Mouse (Mus musculus): ENCODE data around the gene Plek.

Gene Plek

DNA sequence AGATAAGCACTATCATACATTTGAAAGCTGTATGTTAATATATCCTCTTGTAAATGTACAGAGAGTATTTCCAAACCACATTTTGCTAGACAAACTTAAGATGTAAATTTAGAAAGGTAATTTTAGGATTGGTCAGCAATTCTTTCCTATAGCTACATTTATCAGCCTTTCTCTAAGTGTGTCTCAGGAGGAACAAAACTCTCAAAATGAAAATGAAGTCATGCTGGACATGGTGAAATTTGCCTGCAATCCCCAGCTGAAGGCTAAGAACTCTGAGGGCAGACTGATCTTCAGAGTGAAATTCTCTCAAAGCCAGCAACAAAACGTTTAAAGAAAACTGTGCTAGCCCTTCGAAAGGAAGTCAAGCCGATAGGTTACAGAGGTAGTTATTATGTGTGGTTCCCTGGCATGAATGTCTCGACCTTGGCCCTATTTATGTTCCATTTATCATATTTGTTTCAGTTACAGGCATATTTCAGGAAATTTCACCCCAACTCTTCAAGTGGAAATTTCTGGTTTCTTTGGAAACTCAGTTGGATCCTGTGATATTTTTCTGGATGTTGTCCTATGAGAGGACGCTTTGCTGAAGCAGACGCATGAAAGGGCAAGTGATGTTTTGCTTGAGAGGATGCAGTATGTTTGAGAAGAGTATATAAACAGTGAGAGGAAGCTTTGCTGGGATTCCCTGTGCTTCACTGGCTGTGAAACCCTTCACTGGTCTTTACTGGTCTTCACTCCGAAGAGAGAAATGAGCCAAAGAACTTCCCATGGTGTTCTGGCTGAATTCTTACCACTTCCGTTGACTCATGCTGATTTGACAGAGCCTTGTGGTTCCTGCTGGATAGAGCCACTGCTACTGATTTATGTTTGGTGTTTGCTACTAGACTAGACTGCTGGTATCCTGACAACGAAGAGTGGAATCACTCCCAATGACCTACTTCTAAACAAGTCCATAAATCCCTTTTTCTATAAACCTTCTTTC, 51.5 kb downstream of the Plek start:
- DNase-seq (ENCODE audit: low spot score), result no peak

DNA sequence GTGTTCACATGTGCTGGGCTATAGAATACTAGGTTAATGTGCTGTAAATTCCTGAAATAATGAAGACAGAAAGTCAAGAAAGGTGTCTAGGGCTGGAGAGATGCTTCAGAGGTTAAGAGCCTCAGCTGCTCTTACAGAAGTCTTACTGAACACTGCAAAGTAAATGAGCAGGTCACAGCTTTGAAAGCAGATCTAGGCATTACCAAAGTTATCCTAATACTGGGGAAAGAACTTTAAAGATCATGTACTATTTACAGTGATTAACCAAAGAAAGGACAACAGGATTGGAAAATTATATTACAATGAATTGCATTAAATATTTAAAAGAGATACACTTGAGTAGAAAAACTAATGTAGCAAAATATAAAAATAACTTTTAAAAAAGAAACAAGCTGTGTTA, 52.2 kb downstream of the Plek start:
- DNase-seq (ENCODE audit: low spot score), result no peak

DNA sequence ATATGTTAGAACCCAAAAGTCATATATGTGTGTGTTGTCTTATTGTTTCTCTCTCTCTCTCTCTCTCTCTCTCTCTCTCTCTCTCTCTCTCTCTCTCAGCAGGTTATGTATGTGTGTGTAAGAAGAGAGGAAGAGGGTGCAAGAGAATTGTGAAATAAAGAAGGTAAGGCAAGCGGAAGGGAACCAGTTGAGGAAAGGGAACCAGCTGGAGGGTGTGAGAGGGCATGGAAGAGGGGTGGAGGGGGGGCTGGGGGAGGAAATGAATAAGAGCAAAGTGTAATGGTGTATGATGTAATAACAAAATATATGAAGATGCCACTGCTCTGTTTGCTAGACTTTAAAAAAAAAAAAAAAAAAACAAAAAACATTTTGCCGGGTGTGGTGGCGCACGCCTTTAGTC, 52.8 kb downstream of the Plek start:
- DNase-seq (ENCODE audit: low spot score), result no peak

DNA sequence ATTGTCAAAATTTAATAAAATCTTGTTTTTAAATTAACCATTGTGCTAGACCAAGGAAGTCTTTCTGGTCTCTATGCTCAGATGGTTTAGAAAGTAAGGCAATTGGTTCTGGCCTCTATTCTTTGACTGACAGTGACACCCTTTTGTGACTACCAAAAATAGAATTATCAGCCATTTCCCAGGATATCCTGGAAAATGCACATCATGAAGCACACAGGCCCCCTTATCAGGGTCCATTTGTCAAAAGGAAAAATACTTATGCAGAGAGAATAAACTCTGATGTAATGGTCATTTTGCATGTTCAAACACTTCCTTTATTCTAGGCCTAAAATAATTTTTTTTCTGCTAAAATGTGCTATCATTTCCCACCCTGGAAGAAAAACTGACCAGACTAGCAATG, 54.7 kb downstream of the Plek start:
- DNase-seq (ENCODE audit: low spot score), result no peak

DNA sequence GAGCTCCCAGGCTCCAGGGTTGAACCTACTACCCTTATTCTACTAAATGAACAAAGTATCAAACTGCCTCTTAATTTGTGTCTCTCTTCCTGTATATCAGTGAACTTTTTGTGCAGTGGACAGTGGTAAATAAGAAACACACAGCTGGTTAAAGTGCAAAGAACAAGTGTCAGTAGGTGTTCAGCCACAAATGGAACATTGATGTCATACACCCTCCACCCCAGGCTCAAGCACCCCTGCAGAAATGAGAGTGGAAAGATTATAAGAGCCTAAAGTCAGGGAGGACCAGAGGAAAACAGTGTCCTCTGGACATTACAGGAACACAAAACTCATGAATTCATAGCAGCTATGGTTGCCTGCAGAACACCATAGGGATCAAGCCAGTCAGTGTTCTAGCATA, 55.4 kb downstream of the Plek start:
- no peak for DNase-seq (ENCODE audit: low spot score)

DNA sequence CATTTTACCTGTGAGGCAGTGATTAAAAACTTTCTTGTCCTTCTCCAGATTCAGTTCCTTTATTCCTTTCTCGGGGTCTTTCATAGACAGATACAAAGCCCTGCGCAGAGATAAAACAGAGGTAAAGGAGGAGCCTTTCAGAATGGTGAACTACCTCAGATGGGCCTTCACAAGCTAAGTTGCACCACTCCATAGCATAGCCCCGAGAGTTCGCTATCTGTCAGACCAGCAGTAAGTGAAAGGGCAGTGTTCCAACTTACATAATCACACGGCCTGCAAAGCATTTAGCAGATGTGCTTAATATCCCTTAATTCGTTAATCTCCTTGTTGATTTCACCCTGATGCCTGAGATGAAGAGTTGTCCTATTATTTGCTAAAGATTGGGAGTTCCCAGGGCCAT, 59.3 kb downstream of the Plek start:
- DNase-seq (ENCODE audit: low spot score), result no peak

DNA sequence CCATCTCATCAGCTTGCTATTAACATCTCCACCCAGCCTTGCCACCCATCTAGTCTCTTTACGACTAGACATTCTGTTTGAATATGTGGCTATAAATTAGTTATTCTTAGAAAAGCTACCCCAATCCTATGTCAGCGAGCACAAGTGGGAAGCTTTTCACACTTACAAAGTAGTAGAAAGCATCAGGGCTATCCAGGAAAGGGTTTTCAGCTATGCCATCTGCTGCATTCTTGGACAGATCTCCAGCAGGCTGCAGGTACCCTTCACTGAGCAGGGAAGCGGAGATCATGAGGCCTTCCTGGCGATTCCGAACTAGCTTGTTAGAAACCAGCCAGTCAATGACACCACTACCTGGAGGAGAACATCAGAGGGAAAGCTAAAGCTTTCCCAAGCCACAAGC, 62.3 kb downstream of the Plek start:
- no peak for DNase-seq (ENCODE audit: low spot score)

DNA sequence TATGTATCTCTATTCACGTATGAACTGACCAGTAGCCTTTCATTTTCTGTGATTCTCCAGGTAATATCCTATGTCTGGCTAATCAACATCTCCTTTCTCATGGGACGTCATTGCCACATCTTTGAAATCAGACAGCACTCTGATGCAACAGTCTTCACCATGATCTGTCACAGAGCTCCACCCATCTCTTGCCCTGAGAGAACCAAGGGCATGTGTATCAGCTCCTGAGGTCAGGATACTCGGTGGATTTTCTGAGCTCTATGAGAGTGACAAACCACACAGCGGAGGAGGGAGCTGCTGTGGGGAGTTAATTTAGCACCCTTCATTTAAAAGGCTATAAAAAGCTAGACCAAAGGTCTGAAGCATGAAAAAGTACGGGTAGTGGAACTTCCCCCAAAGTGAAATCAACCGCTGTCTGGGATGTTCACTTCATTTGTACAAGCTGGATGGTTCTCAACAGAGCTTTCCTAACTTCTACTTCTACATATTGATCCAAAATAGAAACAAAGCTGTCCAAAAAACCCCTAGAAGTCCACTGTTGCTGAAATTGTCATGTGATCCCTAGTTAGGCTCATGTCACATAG, 64.3 kb downstream of the Plek start:
- DNase-seq (ENCODE audit: low spot score), result no peak

DNA sequence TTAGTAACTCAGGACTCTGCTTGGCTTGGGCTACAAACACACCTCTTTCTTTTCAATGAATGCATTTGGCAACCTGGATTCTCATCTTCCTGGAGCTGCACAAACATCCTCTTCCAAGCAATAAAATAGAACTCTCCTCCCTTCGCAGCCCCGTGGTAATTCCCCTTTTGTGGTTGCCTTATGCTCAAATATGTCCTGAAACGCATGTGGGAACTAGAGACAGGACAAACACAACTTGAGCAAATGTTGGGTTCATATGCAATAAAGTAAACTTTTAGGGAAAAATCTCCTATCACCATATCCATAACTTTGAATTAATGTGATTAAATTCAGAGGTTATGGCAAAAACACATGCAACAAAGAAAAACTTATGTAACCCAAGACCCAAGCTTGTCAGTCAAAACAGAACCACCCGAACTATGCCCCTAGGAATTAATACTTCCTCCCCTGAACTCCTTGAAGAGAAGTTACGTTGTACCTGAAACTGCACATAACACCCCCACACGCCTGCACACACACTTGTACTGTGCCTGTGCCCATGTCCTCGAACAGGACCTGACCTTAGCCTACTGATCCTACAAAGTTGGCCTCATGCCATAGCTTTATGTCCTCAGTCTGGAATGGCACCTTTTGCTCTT, 65.5 kb downstream of the Plek start:
- no peak for DNase-seq (ENCODE audit: low spot score)

DNA sequence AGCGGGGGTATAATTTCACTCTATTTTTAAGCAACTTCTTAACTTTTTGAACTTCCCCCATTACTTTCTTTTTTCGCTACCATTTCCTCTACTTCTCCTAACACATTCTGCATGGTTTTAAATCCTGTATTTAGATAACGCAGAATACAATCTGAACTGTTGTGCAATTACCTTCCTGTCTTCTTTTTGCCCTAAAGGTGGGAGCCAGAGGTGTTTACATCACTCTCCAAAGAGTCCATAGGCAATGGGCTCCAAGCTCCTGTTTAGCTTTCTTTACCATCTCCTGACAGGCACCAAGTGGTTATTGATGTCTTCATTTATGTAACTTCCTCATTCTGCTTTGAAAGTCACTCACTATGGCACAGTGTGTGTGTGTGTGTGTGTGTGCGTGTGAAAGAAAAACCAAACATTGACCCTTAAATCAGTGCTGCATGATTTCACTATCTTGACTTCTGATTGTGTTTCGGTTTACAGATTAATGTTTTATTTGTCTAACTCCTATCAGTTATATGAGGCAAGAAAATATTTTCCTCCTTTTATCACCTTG, 73.9 kb downstream of the Plek start:
- DNase-seq (ENCODE audit: low spot score), result no peak

DNA sequence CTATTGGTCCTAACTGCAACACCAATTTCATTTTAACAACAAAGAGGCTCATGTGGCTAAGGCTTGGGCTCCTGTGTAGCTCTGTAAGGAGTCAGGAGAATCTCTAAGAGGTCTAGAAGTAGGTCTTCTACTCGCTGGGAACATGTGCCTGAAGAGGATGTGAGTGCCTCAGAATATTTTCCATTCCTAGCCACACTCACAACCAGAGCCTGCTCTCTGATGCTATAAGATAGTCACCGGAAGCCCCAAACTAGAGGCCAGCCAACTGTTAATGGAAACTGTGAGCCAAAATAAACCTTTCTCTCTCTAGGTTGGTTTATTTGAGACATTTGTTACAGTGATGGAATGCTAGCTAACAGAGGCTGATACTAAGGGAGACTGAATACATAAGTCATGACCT, 74.6 kb downstream of the Plek start:
- no peak for DNase-seq (ENCODE audit: low spot score)

DNA sequence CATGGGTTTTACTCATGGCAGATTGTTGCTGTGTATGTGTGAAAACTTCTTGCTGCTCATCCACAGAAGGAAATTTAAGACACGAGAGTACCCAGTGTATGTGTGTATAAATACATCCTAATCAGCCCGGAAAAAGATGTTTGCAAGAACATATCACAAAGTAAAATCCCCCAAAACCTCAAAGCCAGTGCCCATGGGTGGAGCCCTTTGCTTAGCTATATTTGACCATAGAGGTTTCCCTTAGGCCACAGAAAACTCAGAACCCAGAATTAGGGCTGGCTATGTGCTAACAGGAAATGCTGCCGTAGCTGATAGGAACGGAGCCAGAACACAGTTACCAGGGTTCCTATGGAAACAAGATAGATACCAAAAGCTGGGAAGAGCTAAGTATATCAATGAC, 75.2 kb downstream of the Plek start:
- DNase-seq (ENCODE audit: low spot score), result no peak

DNA sequence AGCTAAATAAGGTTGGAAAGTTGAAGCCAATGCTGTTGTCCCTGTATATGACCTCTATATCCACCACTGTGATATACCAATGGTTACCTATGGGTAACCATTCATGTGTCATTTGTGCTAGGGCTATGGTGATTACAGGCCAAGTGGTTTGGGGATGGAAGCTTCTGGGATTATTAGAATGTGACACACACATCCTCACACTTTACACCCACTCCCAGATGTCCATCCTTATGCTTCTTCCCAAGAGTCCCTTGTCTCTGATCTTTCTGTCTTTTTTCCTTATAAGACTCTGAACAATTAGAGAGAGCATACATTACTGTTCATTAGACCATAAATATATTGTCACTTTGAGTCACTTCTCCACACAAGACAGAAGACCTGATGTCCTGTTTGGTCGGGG, 79.1 kb downstream of the Plek start:
- no peak for DNase-seq (ENCODE audit: low spot score)

DNA sequence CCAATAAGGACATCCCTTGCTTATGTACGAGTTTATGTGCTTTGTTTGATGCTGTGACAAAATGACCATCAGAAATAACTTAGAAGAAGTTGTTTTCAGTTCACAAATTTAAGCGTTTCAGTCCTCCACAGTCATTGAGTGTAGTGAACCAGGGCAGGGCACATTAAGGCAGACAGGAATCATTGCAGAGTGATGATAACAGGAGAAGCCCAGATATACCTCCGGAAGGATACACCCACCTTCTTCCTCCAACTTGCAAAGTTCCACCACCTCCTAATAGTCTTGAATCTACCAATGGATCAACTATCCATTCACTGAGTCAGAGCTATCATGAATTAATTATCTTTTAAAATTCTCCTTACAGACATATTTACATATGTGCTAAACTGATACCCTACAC, 80.2 kb downstream of the Plek start:
- no peak for DNase-seq (ENCODE audit: low spot score)

DNA sequence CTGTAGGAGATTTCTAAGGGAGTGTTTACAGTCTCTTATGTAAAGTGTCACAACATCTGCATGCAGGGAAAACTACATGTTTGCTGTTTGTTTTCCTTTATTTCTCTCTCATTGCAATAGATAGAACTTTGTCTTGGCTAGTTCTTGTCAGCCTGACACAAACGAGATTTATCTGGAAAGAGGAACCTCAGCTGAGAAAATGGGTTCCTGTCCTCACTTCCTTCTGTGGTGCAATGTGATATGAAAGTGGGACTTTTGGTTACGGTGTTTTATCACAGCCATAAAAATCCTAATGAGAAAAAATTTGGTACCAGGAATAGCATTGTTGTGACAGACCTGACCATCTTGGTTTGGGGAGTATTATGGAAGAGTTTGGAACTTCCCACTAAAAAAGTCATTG, 82.5 kb downstream of the Plek start:
- no peak for DNase-seq (ENCODE audit: low spot score)

DNA sequence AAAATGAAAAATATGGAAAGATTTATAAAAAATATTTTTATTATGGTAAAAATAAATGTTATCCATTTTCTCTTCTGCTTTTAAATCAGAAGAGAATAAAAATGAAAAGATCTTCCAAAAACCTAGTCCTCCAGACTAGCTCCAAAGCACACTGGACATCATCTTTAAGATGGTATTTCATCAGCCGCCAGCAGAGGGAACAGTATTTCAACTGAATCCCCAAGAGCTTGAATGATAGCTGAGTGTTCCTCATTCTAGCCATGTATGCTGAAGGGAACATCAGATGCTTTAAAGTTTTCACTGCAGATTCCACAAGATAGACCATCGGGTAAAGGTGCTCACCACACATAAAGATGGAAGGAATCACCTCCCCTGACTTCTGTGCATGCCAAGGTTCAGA, 84.4 kb downstream of the Plek start:
- no peak for DNase-seq (ENCODE audit: low spot score)

DNA sequence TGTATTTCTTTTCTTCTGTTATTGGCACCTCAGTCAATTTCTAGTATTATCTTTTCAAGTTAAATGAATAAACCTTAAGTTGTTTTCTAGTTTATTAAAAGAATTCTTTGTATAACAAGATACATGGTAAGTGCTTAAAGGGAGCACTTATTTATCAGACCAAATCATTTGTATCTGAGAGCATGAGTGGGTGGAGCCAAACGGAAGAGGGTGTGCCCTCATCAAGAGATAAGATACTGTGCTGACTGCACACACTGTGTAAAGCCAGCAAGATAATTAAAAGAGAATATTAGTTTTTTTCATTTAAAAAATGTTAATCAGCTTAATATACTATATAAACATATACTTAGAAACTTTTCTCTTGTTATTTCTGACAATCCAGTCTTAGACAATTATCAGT, 93.7 kb downstream of the Plek start:
- no peak for DNase-seq (ENCODE audit: low spot score)

DNA sequence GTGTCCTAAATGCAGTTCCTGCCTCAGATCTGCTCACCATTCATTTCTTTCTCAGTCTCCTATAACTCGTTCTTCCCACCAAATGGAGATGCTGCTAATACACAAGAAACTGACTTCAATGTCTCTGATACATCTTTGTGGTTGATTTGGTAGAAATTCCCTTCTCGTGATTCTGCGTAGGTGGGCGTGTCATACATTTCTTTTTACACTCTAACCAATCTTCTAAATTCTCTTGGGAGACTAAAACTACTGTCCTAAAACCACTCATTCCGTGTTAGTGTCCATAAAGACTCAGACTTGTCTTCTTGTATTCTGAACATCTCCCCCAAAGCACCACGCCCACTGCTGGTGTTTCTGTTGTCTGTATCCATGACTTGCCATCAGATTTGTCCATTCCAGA, 95.2 kb downstream of the Plek start:
- no peak for DNase-seq (ENCODE audit: low spot score)

DNA sequence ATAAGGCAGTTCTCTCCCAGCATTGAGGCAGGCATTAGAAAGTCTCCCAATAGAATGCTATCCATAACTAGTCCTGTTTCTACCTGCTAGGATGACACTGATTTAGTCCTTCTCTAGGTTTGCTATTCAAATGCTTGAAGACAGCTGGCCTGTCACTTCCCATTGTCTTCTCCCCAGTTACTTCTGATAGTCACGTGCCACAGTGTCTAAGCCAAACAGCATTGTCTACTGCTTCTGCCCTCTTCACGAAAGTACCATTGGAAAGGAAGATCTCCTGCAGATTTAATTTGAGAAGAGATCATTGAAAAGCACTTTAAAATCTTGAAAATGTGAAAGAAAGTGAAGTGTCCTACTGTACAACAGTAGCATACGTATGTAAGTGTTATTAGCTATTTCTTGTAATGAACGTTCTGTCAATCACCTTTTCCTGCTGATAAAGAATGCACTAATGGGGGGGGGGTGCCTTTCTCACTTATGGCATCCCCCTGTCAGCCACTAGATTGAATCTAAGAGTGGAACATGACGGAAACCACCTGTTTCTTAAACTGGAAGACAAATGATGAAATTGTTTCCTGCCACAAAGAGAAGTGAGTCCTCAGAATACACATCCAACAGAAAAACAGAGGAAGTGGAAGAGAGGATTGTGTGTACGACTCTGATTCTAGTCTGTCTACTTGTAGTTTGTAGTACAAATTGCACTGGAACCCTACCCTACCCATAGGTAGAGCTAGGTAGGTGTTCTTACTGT, 95.9 kb downstream of the Plek start:
- DNase-seq (ENCODE audit: low spot score), result no peak

DNA sequence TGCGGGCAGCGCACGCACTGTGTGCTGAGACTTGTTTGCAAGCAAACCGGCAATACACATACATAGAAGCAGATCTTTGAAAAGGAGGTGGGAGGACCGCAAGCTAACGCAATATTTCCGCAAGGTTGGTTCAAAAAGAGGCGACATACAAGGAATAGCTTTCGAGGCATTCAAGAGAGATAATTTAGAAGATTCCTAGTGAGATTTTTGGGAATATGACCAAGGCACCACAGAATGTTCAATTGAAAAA, 100.5 kb downstream of the Plek start:
- DNase-seq (ENCODE audit: low spot score), result no peak

DNA sequence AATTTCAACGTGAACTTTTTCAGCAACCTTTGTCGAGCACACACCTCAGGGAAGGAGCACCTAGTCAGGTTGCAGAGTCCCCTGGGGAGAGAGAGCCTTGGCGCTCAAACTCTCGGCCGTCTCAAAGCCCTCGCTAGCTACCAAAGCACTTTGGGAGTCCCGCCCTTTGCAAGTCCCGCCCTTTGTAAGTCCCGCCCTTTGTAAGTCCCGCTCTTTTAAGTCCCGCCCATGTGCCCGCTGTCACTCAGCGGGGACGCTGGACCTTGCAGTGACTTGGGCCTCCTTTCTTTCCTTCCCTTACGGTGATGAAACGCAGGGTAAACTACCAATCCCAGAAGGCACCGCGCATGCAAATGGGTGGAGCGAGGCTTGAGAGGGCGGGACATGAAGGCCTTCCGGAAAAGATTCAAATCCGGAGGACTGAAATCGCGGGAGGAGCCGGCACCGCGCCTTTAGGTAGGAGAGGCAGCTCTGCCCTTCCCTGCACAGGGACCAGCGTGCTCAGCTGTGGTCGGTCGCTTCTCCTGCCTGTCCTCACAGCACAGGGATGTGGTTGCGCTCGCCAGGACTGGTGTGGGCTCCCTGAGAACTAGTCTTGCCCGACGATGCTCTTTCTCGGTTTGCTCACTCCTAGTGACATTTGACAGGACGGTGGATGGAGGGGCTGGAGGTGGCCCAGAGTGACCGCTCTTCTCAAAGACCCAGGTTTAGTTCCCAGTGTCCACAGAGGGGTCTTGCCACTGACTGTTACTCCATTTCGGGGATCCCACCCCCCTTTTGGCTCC, 101.0 kb downstream of the Plek start, which contains the start of gene Fbxo48:
Gene Fbxo48 (plus strand): TSS at position 400 of the 785 bp plus-strand sequence.
- peak; percentile 80 for DNase-seq (ENCODE audit: low spot score)

All from urinary bladder, postnatal 10 days (tissue).